Mouse (Mus musculus) embryonic fibroblast, embryonic 13.5 days (primary cell): ENCODE measurements around the gene Cckbr.

ENCODE experiments used
- CTCF ChIP-seq: IDR thresholded peaks from 2 replicates; pipeline ENCODE4 v1.5.1; 2011; ENCODE audit warnings: mild to moderate bottlenecking, control low read depth, low read length, moderate library complexity, borderline replicate concordance; ENCODE audit not compliant: insufficient read depth
- POLR2A ChIP-seq: IDR thresholded peaks from 2 replicates; pipeline ENCODE4 v1.6.1; 2011; ENCODE audit warnings: low read depth, mild to moderate bottlenecking, control low read depth, low read length, moderate library complexity

GRCm38 (mm10) chr7:105507257-105507656 lies 81.7 kb downstream of the Cckbr start:
- no peak for TF ChIP-seq POLR2A
- no peak for TF ChIP-seq CTCF
